Mouse (Mus musculus): ENCODE measurements at regions not wholly inside any gene's neighbourhood (a gene's known extent, or its start where the extent isn't known, plus 50 kb on each side); places are given as distances from the start of the nearest gene placed in this dataset.

GRCm38 (mm10) chr9:47242051-47242450, 243.5 kb downstream of the Gm4791 start:
- Histone ChIP-seq H3K4me3 (replicated peaks in 1 of 3; ENCODE audit: low read depth in 2 of 3, low read length in 2 of 3, poor library complexity in 1 of 3) (no peak overlapping the region), H3K27ac (ENCODE audit: insufficient read depth, low read depth) (no peak overlapping the region), H3K36me3 (replicated peaks in 1 of 2; ENCODE audit: control insufficient read depth in 1 of 2, insufficient read depth in 1 of 2, low read length in 1 of 2) (no peaks in the 10 kb centered on the region), H3K4me1 (ENCODE audit: control insufficient read depth in 1 of 2, insufficient read depth in 2 of 2) (no peaks in the 10 kb centered on the region), H3K9ac (ENCODE audit: insufficient read depth, low read depth) (no peak overlapping the region), H3K79me2 (replicated peaks; ENCODE audit: control insufficient read depth, extremely low read depth, insufficient read depth, poor library complexity, severe bottlenecking) (no peaks in the 10 kb centered on the region), H3K27me3 (replicated peaks) (no peaks in the 10 kb centered on the region), H3K4me2 (ENCODE audit: insufficient read depth, low read depth, poor library complexity, severe bottlenecking) (no peak overlapping the region), H3K9me3 (replicated peaks; ENCODE audit: low read length) (peaks cover 80% of the 10 kb centered on the region)
- TF ChIP-seq JUN (IDR thresholded peaks at IDR 0.05; ENCODE audit: insufficient read depth, low read depth, low read length) (no peak), CHD2 (IDR thresholded peaks at IDR 0.05; ENCODE audit: low read length) (no peak), MEF2A (IDR thresholded peaks at IDR 0.05; ENCODE audit: borderline replicate concordance, low read depth, low read length) (no peak), HCFC1 (IDR thresholded peaks at IDR 0.05; ENCODE audit: low read depth, low read length) (no peak), MAZ (IDR thresholded peaks at IDR 0.05; ENCODE audit: low read depth, low read length) (no peak)
- DNase-seq (ENCODE audit: extremely low read depth) = no peak
- in situ Hi-C loops (cut with MboI; ENCODE audit: low pct_ligation_motif_present, low pct_unique_long_range_greater_than_20kb, low sequenced_read_pairs) = no loop called here
- dilution Hi-C loops (cut with MboI; ENCODE audit: extremely low pct_ligation_motif_present, extremely low pct_unique_long_range_greater_than_20kb, low sequenced_read_pairs) = no loop called here

GRCm38 (mm10) chr9:47242526-47242925, 244.0 kb downstream of the Gm4791 start:
- Histone ChIP-seq H3K4me1 (ENCODE audit: control insufficient read depth in 1 of 2, insufficient read depth in 2 of 2) (no peaks in the 10 kb centered on the region), H3K27me3 (replicated peaks) (no peaks in the 10 kb centered on the region), H3K36me3 (replicated peaks in 1 of 2; ENCODE audit: control insufficient read depth in 1 of 2, insufficient read depth in 1 of 2, low read length in 1 of 2) (no peaks in the 10 kb centered on the region), H3K9ac (ENCODE audit: insufficient read depth, low read depth) (no peak overlapping the region), H3K9me3 (replicated peaks; ENCODE audit: low read length) (peaks cover 81% of the 10 kb centered on the region), H3K4me3 (replicated peaks in 1 of 3; ENCODE audit: low read depth in 2 of 3, low read length in 2 of 3, poor library complexity in 1 of 3) (no peak overlapping the region), H3K79me2 (replicated peaks; ENCODE audit: control insufficient read depth, extremely low read depth, insufficient read depth, poor library complexity, severe bottlenecking) (no peaks in the 10 kb centered on the region), H3K4me2 (ENCODE audit: insufficient read depth, low read depth, poor library complexity, severe bottlenecking) (no peak overlapping the region), H3K27ac (ENCODE audit: insufficient read depth, low read depth) (no peak overlapping the region)
- dilution Hi-C loops (cut with MboI; ENCODE audit: extremely low pct_ligation_motif_present, extremely low pct_unique_long_range_greater_than_20kb, low sequenced_read_pairs) = no loop called here
- in situ Hi-C loops (cut with MboI; ENCODE audit: low pct_ligation_motif_present, low pct_unique_long_range_greater_than_20kb, low sequenced_read_pairs) = no loop called here
- DNase-seq (ENCODE audit: extremely low read depth) = no peak
- TF ChIP-seq JUN (IDR thresholded peaks at IDR 0.05; ENCODE audit: insufficient read depth, low read depth, low read length) = no peak
- TF ChIP-seq SMC3 (IDR thresholded peaks at IDR 0.05; ENCODE audit: low read depth, low read length) = no peak
- TF ChIP-seq MYC (IDR thresholded peaks at IDR 0.05; ENCODE audit: low read depth, low read length) = no peak
- no peak for TF ChIP-seq ELF1 (IDR thresholded peaks at IDR 0.05; ENCODE audit: low read depth, low read length)
- TF ChIP-seq ZKSCAN1 (IDR thresholded peaks at IDR 0.05; ENCODE audit: borderline replicate concordance, low read depth, low read length) = no peak
- TF ChIP-seq CTCF (conservative IDR thresholded peaks at IDR 0.05 in 1 of 2, IDR thresholded peaks at IDR 0.05 in 1 of 2; ENCODE audit: low read depth in 2 of 2, low read length in 2 of 2) = no peak
- TF ChIP-seq MXI1 (IDR thresholded peaks at IDR 0.05; ENCODE audit: low read depth, low read length) = no peak

- no peak overlapping the region for H3K9ac ChIP-seq (ENCODE audit: insufficient read depth, low read depth)
- no peaks in the 10 kb centered on the region for H3K36me3 ChIP-seq (replicated peaks in 1 of 2; ENCODE audit: control insufficient read depth in 1 of 2, insufficient read depth in 1 of 2, low read length in 1 of 2)
- H3K9me3 ChIP-seq (replicated peaks; ENCODE audit: low read length) = peaks cover 86% of the 10 kb centered on the region
- dilution Hi-C loops (cut with MboI; ENCODE audit: extremely low pct_ligation_motif_present, extremely low pct_unique_long_range_greater_than_20kb, low sequenced_read_pairs) (no loop called here), in situ Hi-C loops (cut with MboI; ENCODE audit: low pct_ligation_motif_present, low pct_unique_long_range_greater_than_20kb, low sequenced_read_pairs) (no loop called here)
- no peaks in the 10 kb centered on the region for H3K4me1 ChIP-seq (ENCODE audit: control insufficient read depth in 1 of 2, insufficient read depth in 2 of 2)
- TF ChIP-seq USF2 (conservative IDR thresholded peaks at IDR 0.05; ENCODE audit: low read depth, low read length) (no peak), RAD21 (IDR thresholded peaks at IDR 0.05; ENCODE audit: low read depth, low read length) (no peak), MAX (IDR thresholded peaks at IDR 0.05; ENCODE audit: low read length) (no peak), ELF1 (IDR thresholded peaks at IDR 0.05; ENCODE audit: low read depth, low read length) (no peak), RCOR1 (conservative IDR thresholded peaks at IDR 0.05; ENCODE audit: low read depth, low read length) (no peak), CHD2 (IDR thresholded peaks at IDR 0.05; ENCODE audit: low read length) (no peak), SMC3 (IDR thresholded peaks at IDR 0.05; ENCODE audit: low read depth, low read length) (no peak), ZKSCAN1 (IDR thresholded peaks at IDR 0.05; ENCODE audit: borderline replicate concordance, low read depth, low read length) (no peak), MEF2A (IDR thresholded peaks at IDR 0.05; ENCODE audit: borderline replicate concordance, low read depth, low read length) (no peak), MYC (IDR thresholded peaks at IDR 0.05; ENCODE audit: low read depth, low read length) (no peak), TBP (conservative IDR thresholded peaks at IDR 0.05; ENCODE audit: low read depth, low read length) (no peak), POLR2A (IDR thresholded peaks at IDR 0.05; ENCODE audit: low read depth, low read length) (no peak), BHLHE40 (IDR thresholded peaks at IDR 0.05; ENCODE audit: low read depth, low read length) (no peak), JUND (conservative IDR thresholded peaks at IDR 0.05; ENCODE audit: low read depth, low read length) (no peak), ZNF384 (IDR thresholded peaks at IDR 0.05; ENCODE audit: low read depth, low read length) (no peak), ETS1 (conservative IDR thresholded peaks at IDR 0.05; ENCODE audit: low read depth, low read length) (no peak), CTCF (conservative IDR thresholded peaks at IDR 0.05 in 1 of 2, IDR thresholded peaks at IDR 0.05 in 1 of 2; ENCODE audit: low read depth in 2 of 2, low read length in 2 of 2) (no peak), MAZ (IDR thresholded peaks at IDR 0.05; ENCODE audit: low read depth, low read length) (no peak)
- no peak overlapping the region for H3K27ac ChIP-seq (ENCODE audit: insufficient read depth, low read depth)
- H3K4me3 ChIP-seq (replicated peaks in 1 of 3; ENCODE audit: low read depth in 2 of 3, low read length in 2 of 3, poor library complexity in 1 of 3) = no peak overlapping the region
- no peaks in the 10 kb centered on the region for H3K79me2 ChIP-seq (replicated peaks; ENCODE audit: control insufficient read depth, extremely low read depth, insufficient read depth, poor library complexity, severe bottlenecking)
- H3K27me3 ChIP-seq (replicated peaks) = no peaks in the 10 kb centered on the region
- no peak overlapping the region for H3K4me2 ChIP-seq (ENCODE audit: insufficient read depth, low read depth, poor library complexity, severe bottlenecking)
- DNase-seq (ENCODE audit: extremely low read depth) = no peak
Measured at GRCm38 (mm10) chr9:47249029-47249428, 250.5 kb downstream of the Gm4791 start.
